Mouse (Mus musculus): Measurements from ENCODE around the gene Timm44. TPM values are rescaled to one million over a fixed set of nuclear protein-coding genes. Genes with fewer than 3 reads are reported as not detected.

Timm44 gene
- 42.1 and 45.2 TPM in 2 replicates for total RNA-seq (2015)
- 60.3 and 68.0 TPM in 2 replicates for total RNA-seq (2017)

GRCm38 (mm10) chr8:4275275-4276110 lies at the start of gene Timm44:
TSS of gene Timm44 (minus strand) at chr8:4275913.
- peak; percentile 100 for ATAC-seq (ENCODE audit: poor library complexity, severe bottlenecking)

GRCm38 (mm10) chr8:4324983-4325750 lies 49.5 kb upstream of the Timm44 start, which contains the start of the genes Ccl25 and Elavl1:
TSS of gene Ccl25 (plus strand) at chr8:4325210.
TSS of gene Elavl1 (minus strand) at chr8:4325413.
- ATAC-seq (ENCODE audit: poor library complexity, severe bottlenecking) = peak; percentile 93

GRCm38 (mm10) chr8:4324525-4324924 lies 48.8 kb upstream of the Timm44 start:
- ATAC-seq (ENCODE audit: poor library complexity, severe bottlenecking) = peak; percentile 29

GRCm38 (mm10) chr8:4323917-4324316 lies 48.2 kb upstream of the Timm44 start:
- no peak for ATAC-seq (ENCODE audit: poor library complexity, severe bottlenecking)

GRCm38 (mm10) chr8:4322470-4322869 lies 46.8 kb upstream of the Timm44 start:
- ATAC-seq (ENCODE audit: poor library complexity, severe bottlenecking) = peak; percentile 56

GRCm38 (mm10) chr8:4321031-4321430 lies 45.3 kb upstream of the Timm44 start:
- no peak for ATAC-seq (ENCODE audit: poor library complexity, severe bottlenecking)

- no peak for ATAC-seq (ENCODE audit: poor library complexity, severe bottlenecking)
Measured at GRCm38 (mm10) chr8:4320404-4320803, 44.7 kb upstream of the Timm44 start.

GRCm38 (mm10) chr8:4319573-4319872 lies 43.8 kb upstream of the Timm44 start:
- no peak for ATAC-seq (ENCODE audit: poor library complexity, severe bottlenecking)

- no peak for ATAC-seq (ENCODE audit: poor library complexity, severe bottlenecking)
Measured at GRCm38 (mm10) chr8:4318796-4319572, 43.3 kb upstream of the Timm44 start.

GRCm38 (mm10) chr8:4318124-4318523 lies 42.4 kb upstream of the Timm44 start:
- ATAC-seq (ENCODE audit: poor library complexity, severe bottlenecking) = no peak

- ATAC-seq (ENCODE audit: poor library complexity, severe bottlenecking) = no peak
Measured at GRCm38 (mm10) chr8:4314852-4315251, 39.1 kb upstream of the Timm44 start.

GRCm38 (mm10) chr8:4313254-4314124 lies 37.8 kb upstream of the Timm44 start:
- ATAC-seq (ENCODE audit: poor library complexity, severe bottlenecking) = no peak

GRCm38 (mm10) chr8:4312104-4312503 lies 36.4 kb upstream of the Timm44 start:
- ATAC-seq (ENCODE audit: poor library complexity, severe bottlenecking) = peak; percentile 69; the same call in 1 of the 2 replicates

GRCm38 (mm10) chr8:4305838-4306237 lies 30.1 kb upstream of the Timm44 start:
- no peak for ATAC-seq (ENCODE audit: poor library complexity, severe bottlenecking)

- ATAC-seq (ENCODE audit: poor library complexity, severe bottlenecking) = no peak
Measured at GRCm38 (mm10) chr8:4304124-4304547, 28.4 kb upstream of the Timm44 start.

- no peak for ATAC-seq (ENCODE audit: poor library complexity, severe bottlenecking)
Measured at GRCm38 (mm10) chr8:4297822-4298221, 22.1 kb upstream of the Timm44 start.

GRCm38 (mm10) chr8:4292738-4293137 lies 17.0 kb upstream of the Timm44 start:
- ATAC-seq (ENCODE audit: poor library complexity, severe bottlenecking) = no peak

GRCm38 (mm10) chr8:4276111-4276465 lies 375 bp upstream of the Timm44 start:
- ATAC-seq (ENCODE audit: poor library complexity, severe bottlenecking) = no peak

- no peak for ATAC-seq (ENCODE audit: poor library complexity, severe bottlenecking)
Measured at GRCm38 (mm10) chr8:4269609-4270008, 6.1 kb downstream of the Timm44 start.

GRCm38 (mm10) chr8:4267627-4268026 lies 8.1 kb downstream of the Timm44 start:
- peak; percentile 71 for ATAC-seq (ENCODE audit: poor library complexity, severe bottlenecking)

All from megakaryocyte, adult 5-6 weeks (primary cell).